Mouse (Mus musculus) midbrain, embryonic 11.5 days (tissue): ENCODE data around the gene Lce1g. TPM values are rescaled to one million over a fixed set of nuclear protein-coding genes. Genes with fewer than 3 reads are reported as not detected.

ENCODE experiments used
- ATAC-seq: fragments of 200-750 bp; cut with Nextera tagmentation; 2 replicates; pipeline ENCODE4 v1.8.0; 2017; ENCODE audit warnings: moderate TSS enrichment, moderate library complexity; ENCODE audit not compliant: low FRiP score
- DNase-seq: peaks from one replicate; pipeline ENCODE4 v3.0.0; 2015; ENCODE audit warnings: low spot score; ENCODE audit errors: missing footprints
- H3K27ac ChIP-seq: fragments of 300-500 bp; sonication (generic); 2 replicates; pipeline ENCODE4 v1.5.1; 2014; ENCODE audit warnings: low read depth, low read length
- H3K27me3 ChIP-seq: fragments of 300-500 bp; sonication (generic); 2 replicates; pipeline ENCODE4 v1.6.1; 2014; ENCODE audit warnings: mild to moderate bottlenecking, low read length, moderate library complexity, mixed read lengths; ENCODE audit not compliant: control insufficient read depth, insufficient read depth
- H3K36me3 ChIP-seq: fragments of 300-500 bp; sonication (generic); 2 replicates; pipeline ENCODE4 v1.6.1; 2014; ENCODE audit warnings: mild to moderate bottlenecking, low read length, moderate library complexity, mixed read lengths; ENCODE audit not compliant: control insufficient read depth, insufficient read depth
- H3K4me1 ChIP-seq: fragments of 300-500 bp; sonication (generic); 2 replicates; pipeline ENCODE4 v1.6.1; 2014; ENCODE audit warnings: low read length; ENCODE audit not compliant: control insufficient read depth, insufficient read depth
- H3K4me2 ChIP-seq: fragments of 300-500 bp; sonication (generic); 2 replicates; pipeline ENCODE4 v1.6.1; 2014; ENCODE audit warnings: mild to moderate bottlenecking, moderate library complexity
- H3K4me3 ChIP-seq: fragments of 300-500 bp; sonication (generic); 2 replicates; pipeline ENCODE4 v1.5.1; 2014; ENCODE audit warnings: low read depth, low read length
- H3K9ac ChIP-seq: fragments of 300-500 bp; sonication (generic); 2 replicates; pipeline ENCODE4 v1.6.1; 2014; ENCODE audit warnings: low read length
- H3K9me3 ChIP-seq: fragments of 300-500 bp; sonication (generic); 2 replicates; pipeline ENCODE4 v1.6.1; 2016; ENCODE audit warnings: low read length; ENCODE audit not compliant: control insufficient read depth
- WGBS: fragments of 180-500 bp; shearing (Covaris S2); extraction: QIAGEN DNeasy Blood & Tissue Kit; methylation state at CpG from one replicate; pipeline ENCODE4 v1.1.7; 2014; 5-methylcytosine and 5-hydroxymethylcytosine counted together
- polyA plus RNA-seq: library from polyadenylated mRNA; unstranded; fragments of >200 nt; fragmentation: Nextera tagmentation; extraction: Ambion mirVana; gene quantifications from 2 replicates; pipeline ENCODE4 v1.2.1, GENCODE M21; 2014

Lce1g gene
- polyA plus RNA-seq = not detected in 2 replicates

DNA sequence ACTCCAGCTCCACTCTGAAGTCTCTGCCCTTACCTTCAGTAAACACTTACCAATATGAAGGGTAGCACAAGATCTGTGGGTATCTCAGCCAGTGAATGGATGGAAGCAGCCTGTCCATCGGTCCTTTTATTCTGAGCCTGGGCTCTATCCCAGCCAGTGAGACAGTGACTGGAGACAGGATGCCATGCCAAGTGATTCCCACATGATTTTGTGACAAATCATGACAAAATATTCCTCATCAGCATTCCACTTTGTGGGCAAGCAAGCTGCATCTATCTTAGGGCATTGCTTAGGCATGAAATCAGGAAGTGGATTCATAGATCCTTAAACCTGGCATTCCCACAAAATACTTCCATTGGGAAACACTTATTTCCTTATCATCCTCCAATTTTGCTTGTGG is at the start of gene Lce1g:
Lce1g (minus strand) TSS at position 101 of the 400 bp plus-strand sequence.
- Histone ChIP-seq H3K27ac (no peak within 1 kb of the TSS), H3K9ac (no peak within 1 kb of the TSS), H3K27me3 (no peaks in the 10 kb centered on the region), H3K9me3 (no peaks in the 10 kb centered on the region), H3K4me2 (no peak within 1 kb of the TSS), H3K36me3 (no peaks in the 10 kb centered on the region), H3K4me3 (no peak within 1 kb of the TSS), H3K4me1 (no peaks in the 10 kb centered on the region)
- no peak for ATAC-seq
- WGBS = 90% methylated on average over 1 of the region's 1 CpGs
- no peak for DNase-seq

DNA sequence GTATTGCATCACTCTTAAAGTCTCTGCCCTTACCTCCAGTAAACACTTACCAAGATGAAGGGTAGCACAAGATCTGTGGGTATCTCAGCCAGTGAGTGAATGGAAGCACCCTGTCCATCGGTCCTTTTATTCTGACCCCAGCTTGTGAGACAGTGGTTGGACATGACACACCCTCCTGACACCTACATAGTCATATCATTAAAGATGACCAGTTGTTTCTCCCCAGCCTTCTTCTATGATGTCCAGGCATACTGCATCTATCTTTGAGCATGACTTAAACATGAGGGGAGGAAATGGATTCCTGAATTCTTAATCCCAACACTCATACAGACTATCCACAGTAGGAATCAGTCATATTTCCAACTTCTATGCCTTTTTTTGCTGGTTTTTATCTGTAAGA is 38.3 kb upstream of the Lce1g start, which contains the start of gene Lce1j:
Lce1j (minus strand) TSS at position 101 of the 400 bp plus-strand sequence.
- H3K9me3 ChIP-seq = no peaks in the 10 kb centered on the region
- H3K9ac ChIP-seq = no peak within 1 kb of the TSS
- WGBS = 100% methylated on average over 1 of the region's 1 CpGs

DNA sequence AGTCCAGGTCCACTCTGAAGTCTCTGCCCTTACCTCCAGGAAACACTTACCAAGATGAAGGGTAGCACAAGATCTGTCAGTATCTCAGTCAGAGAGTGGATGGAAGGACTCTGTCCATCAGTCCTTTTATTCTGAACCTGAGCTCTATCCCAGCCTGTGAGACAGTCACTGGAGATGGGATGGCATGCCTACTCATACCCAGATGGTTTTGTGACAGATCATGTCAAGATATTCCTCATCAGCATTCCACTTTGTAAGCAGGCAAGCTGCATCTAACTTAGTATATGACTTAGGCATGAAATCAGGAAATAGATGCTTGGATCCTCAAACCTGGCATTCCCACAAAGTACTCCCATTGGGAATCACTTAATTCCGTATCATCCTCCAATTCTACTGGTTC is 26.7 kb upstream of the Lce1g start, which contains the start of gene Lce1i:
Lce1i (minus strand) TSS at position 101 of the 400 bp plus-strand sequence.
- 79% methylated on average over 1 of the region's 1 CpGs for WGBS
- Histone ChIP-seq H3K27me3 (no peaks in the 10 kb centered on the region), H3K27ac (no peak within 1 kb of the TSS), H3K4me2 (no peak within 1 kb of the TSS), H3K9ac (no peak within 1 kb of the TSS), H3K9me3 (no peaks in the 10 kb centered on the region), H3K4me1 (no peaks in the 10 kb centered on the region), H3K4me3 (no peak within 1 kb of the TSS), H3K36me3 (no peaks in the 10 kb centered on the region)
- DNase-seq = no peak
- no peak for ATAC-seq

More for the DNA sequence above, 38.3 kb upstream of the Lce1g start, which contains the start of gene Lce1j:
- no peak for ATAC-seq
- Histone ChIP-seq H3K4me2 (no peak within 1 kb of the TSS), H3K27me3 (no peaks in the 10 kb centered on the region), H3K4me1 (no peaks in the 10 kb centered on the region), H3K4me3 (no peak within 1 kb of the TSS), H3K36me3 (no peaks in the 10 kb centered on the region), H3K27ac (no peak within 1 kb of the TSS)
- no peak for DNase-seq

DNA sequence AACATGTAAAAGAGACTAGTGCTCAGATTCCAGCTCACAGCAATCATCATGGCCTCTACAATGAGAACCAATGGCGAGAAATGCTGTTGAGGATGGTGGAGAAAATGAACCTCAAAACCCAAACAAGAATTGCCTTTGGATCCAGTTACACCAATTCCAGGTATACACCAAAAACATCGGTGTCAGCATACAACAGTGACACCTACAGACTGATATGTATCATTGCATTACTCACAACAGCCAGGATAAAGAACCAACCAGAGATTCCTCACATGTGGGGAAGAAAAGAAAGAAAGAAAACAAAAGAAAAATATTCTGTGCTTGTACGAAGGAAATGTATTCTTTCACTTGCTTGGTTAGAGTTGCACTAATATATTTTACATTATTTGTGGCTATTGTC is 19.4 kb upstream of the Lce1g start:
- H3K27me3 ChIP-seq = no peaks in the 10 kb centered on the region
- ATAC-seq (no peak), DNase-seq (no peak)
- H3K4me1 ChIP-seq = no peaks in the 10 kb centered on the region
- H3K4me3 ChIP-seq = no peak overlapping the region
- H3K27ac ChIP-seq = no peak overlapping the region
- H3K4me2 ChIP-seq = no peak overlapping the region
- H3K36me3 ChIP-seq = no peaks in the 10 kb centered on the region
- no peak overlapping the region for H3K9ac ChIP-seq
- H3K9me3 ChIP-seq = no peaks in the 10 kb centered on the region
- WGBS = 21% methylated on average over 3 of the region's 3 CpGs

DNA sequence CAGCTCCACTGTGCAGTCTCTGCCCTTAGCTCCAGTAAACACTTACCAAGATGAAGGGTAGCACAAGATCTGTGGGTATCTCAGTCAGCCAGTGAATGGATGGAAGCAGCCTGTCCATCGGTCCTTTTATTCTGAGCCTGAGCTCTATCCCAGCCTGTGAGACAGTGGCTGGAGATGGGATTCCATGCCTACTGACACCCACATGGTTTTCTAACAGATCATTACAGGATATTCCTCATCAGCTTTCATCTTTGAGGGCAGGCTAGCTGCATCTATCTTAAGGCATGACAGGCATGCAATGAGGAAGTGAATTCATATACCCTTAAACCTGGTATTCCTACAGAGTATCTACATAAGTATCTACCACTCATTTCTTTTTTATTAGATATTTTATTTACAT is 12.8 kb upstream of the Lce1g start, which contains the start of gene Lce1h:
Lce1h (minus strand) TSS at position 101 of the 400 bp plus-strand sequence.
- DNase-seq = no peak
- H3K9me3 ChIP-seq = no peaks in the 10 kb centered on the region
- H3K4me3 ChIP-seq = no peak within 1 kb of the TSS
- 96% methylated on average over 1 of the region's 1 CpGs for WGBS
- H3K36me3 ChIP-seq = no peaks in the 10 kb centered on the region
- no peak within 1 kb of the TSS for H3K4me2 ChIP-seq
- no peaks in the 10 kb centered on the region for H3K4me1 ChIP-seq
- no peak within 1 kb of the TSS for H3K27ac ChIP-seq
- no peaks in the 10 kb centered on the region for H3K27me3 ChIP-seq
- no peak within 1 kb of the TSS for H3K9ac ChIP-seq
- ATAC-seq = no peak

DNA sequence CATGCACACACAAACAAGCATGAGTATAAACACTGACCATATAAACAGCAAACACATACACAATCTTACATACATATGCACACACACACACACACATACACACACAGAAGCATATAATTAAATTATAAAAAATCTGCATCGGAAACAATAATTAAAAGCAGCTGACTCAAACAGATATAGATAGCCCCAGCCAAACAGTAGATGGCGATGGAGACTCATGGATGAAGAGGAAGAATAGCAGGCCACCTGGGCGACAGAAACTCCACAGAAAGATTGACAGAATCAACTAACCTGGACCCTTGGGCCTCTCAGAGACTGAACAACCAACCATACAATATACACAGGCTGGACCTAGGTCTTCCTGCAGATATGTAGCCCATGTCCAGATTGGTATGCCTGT is 1.1 kb upstream of the Lce1g start:
- H3K4me2 ChIP-seq = no peak overlapping the region
- no peaks in the 10 kb centered on the region for H3K36me3 ChIP-seq
- H3K4me1 ChIP-seq = no peaks in the 10 kb centered on the region
- no peaks in the 10 kb centered on the region for H3K27me3 ChIP-seq
- H3K4me3 ChIP-seq = no peak overlapping the region
- no peak overlapping the region for H3K9ac ChIP-seq
- no peak for ATAC-seq
- no peaks in the 10 kb centered on the region for H3K9me3 ChIP-seq
- DNase-seq = no peak
- WGBS = 47% methylated on average over 3 of the region's 3 CpGs
- H3K27ac ChIP-seq = no peak overlapping the region

- DNase-seq (no peak), ATAC-seq (no peak)
- Histone ChIP-seq H3K4me3 (no peak within 1 kb of the TSS), H3K9ac (no peak within 1 kb of the TSS), H3K4me1 (no peaks in the 10 kb centered on the region), H3K27ac (no peak within 1 kb of the TSS), H3K4me2 (no peak within 1 kb of the TSS), H3K9me3 (no peaks in the 10 kb centered on the region), H3K36me3 (no peaks in the 10 kb centered on the region), H3K27me3 (no peaks in the 10 kb centered on the region)
- 70% methylated on average over 1 of the region's 1 CpGs for WGBS
Measured at GRCm38 (mm10) chr3:92738996-92739395, 13.1 kb downstream of the Lce1g start, which contains the start of gene Gm38119. Gene Gm38119, minus strand, starts transcription at chr3:92739096.

DNA sequence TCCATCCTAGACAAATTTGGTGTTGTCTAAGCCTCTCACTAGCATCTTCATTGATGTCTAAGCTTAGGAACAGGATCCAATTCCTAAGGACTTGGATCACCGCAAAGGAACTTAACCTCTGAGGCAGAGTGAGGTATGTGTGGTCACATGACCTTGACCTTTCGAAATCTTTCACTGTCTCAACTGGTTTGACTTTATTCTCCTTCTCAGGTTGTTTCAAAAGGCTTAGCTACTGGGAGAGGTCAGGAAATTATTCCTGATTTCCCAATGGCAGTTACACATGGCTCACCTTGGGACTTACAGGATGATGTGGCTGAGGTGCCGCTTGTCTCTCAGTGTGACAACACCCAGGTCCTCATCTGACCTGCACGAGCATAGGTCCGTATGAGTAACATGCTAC is 29.5 kb downstream of the Lce1g start:
- H3K4me3 ChIP-seq = no peak overlapping the region
- H3K9ac ChIP-seq = no peak overlapping the region
- H3K27me3 ChIP-seq = no peaks in the 10 kb centered on the region
- no peak overlapping the region for H3K27ac ChIP-seq
- WGBS = 88% methylated on average over 5 of the region's 5 CpGs
- no peaks in the 10 kb centered on the region for H3K9me3 ChIP-seq
- no peaks in the 10 kb centered on the region for H3K4me1 ChIP-seq
- H3K36me3 ChIP-seq = no peaks in the 10 kb centered on the region
- ATAC-seq (no peak), DNase-seq (no peak)
- H3K4me2 ChIP-seq = no peak overlapping the region

- no peaks in the 10 kb centered on the region for H3K4me1 ChIP-seq
Measured at GRCm38 (mm10) chr3:92720250-92720649, 31.9 kb downstream of the Lce1g start, which contains the start of gene Lce1f. Gene Lce1f, minus strand, starts transcription at chr3:92720350.

More at GRCm38 (mm10) chr3:92720250-92720649, 31.9 kb downstream of the Lce1g start, which contains the start of gene Lce1f:
- H3K27ac ChIP-seq = no peak within 1 kb of the TSS
- ATAC-seq (no peak), DNase-seq (no peak)
- no peak within 1 kb of the TSS for H3K4me2 ChIP-seq
- 70% methylated on average over 3 of the region's 3 CpGs for WGBS
- H3K9ac ChIP-seq = no peak within 1 kb of the TSS
- no peaks in the 10 kb centered on the region for H3K27me3 ChIP-seq
- no peaks in the 10 kb centered on the region for H3K9me3 ChIP-seq
- H3K4me3 ChIP-seq = no peak within 1 kb of the TSS
- H3K36me3 ChIP-seq = no peaks in the 10 kb centered on the region
